Mouse (Mus musculus) hindbrain, embryonic 11.5 days (tissue): ENCODE measurements around the gene U2surp. TPM values are rescaled to one million over a fixed set of nuclear protein-coding genes. Genes with fewer than 3 reads are reported as not detected.

Experiments
- ATAC-seq: fragments of 200-750 bp; cut with Nextera tagmentation; 2 replicates; pipeline ENCODE4 v1.8.0; 2017; ENCODE audit warnings: mild to moderate bottlenecking, moderate TSS enrichment, moderate library complexity; ENCODE audit not compliant: low FRiP score
- DNase-seq: peaks from one replicate; pipeline ENCODE4 v3.0.0-alpha.2; 2015; ENCODE audit warnings: low spot score
- H3K27ac ChIP-seq: fragments of 300-500 bp; sonication (generic); 2 replicates; pipeline ENCODE4 v1.5.1; 2014; ENCODE audit warnings: mild to moderate bottlenecking, low read depth, low read length
- H3K27me3 ChIP-seq: fragments of 300-500 bp; sonication (generic); 2 replicates; pipeline ENCODE4 v1.6.1; 2014; ENCODE audit warnings: mild to moderate bottlenecking, low read length, moderate library complexity, mixed read lengths; ENCODE audit not compliant: control insufficient read depth, insufficient read depth
- H3K36me3 ChIP-seq: fragments of 300-500 bp; sonication (generic); 2 replicates; pipeline ENCODE4 v1.6.1; 2014; ENCODE audit warnings: mild to moderate bottlenecking, low read length, moderate library complexity, mixed read lengths; ENCODE audit not compliant: control insufficient read depth, insufficient read depth
- H3K4me1 ChIP-seq: fragments of 300-500 bp; sonication (generic); replicated peaks from 2 replicates; pipeline ENCODE4 v1.6.1; 2014; ENCODE audit warnings: low read length, mixed read lengths; ENCODE audit not compliant: control insufficient read depth, insufficient read depth
- H3K4me2 ChIP-seq: fragments of 300-500 bp; sonication (generic); replicated peaks from 2 replicates; pipeline ENCODE4 v1.6.1; 2014; ENCODE audit warnings: mild to moderate bottlenecking, low read depth, low read length
- H3K4me3 ChIP-seq: fragments of 300-500 bp; sonication (generic); 2 replicates; pipeline ENCODE4 v1.5.1; 2014; ENCODE audit warnings: low read depth, low read length
- H3K9ac ChIP-seq: fragments of 300-500 bp; sonication (generic); 2 replicates; pipeline ENCODE4 v1.6.1; 2014; ENCODE audit warnings: low read depth, low read length
- H3K9me3 ChIP-seq: fragments of 300-500 bp; sonication (generic); 2 replicates; pipeline ENCODE4 v1.6.1; 2016; ENCODE audit warnings: low read length; ENCODE audit not compliant: control insufficient read depth
- WGBS: fragments of 180-500 bp; shearing (Covaris S2); extraction: QIAGEN DNeasy Blood & Tissue Kit; methylation state at CpG from one replicate; pipeline ENCODE4 v1.1.7; 2014; 5-methylcytosine and 5-hydroxymethylcytosine counted together
- polyA plus RNA-seq: library from polyadenylated mRNA; unstranded; fragments of >200 nt; fragmentation: Nextera tagmentation; extraction: Ambion mirVana; gene quantifications from 2 replicates; pipeline ENCODE4 v1.2.1, GENCODE M21; 2014

U2surp gene
- polyA plus RNA-seq, 1 experiment from 2014 or later = 183 TPM

GRCm38 (mm10) chr9:95554231-95555221 lies 42.7 kb upstream of the U2surp start:
- no peaks in the 10 kb centered on the region for H3K36me3 ChIP-seq
- no peak overlapping the region for H3K4me2 ChIP-seq
- H3K27ac ChIP-seq = no peak overlapping the region
- no peaks in the 10 kb centered on the region for H3K4me1 ChIP-seq
- no peak for ATAC-seq
- H3K27me3 ChIP-seq = peaks cover 13% of the 10 kb centered on the region
- no peaks in the 10 kb centered on the region for H3K9me3 ChIP-seq
- WGBS = 86% methylated on average over 18 of the region's 18 CpGs
- no peak overlapping the region for H3K9ac ChIP-seq
- DNase-seq = no peak
- H3K4me3 ChIP-seq = no peak overlapping the region

- H3K4me2 ChIP-seq = no peak overlapping the region
These were observed 40.4 kb upstream of the U2surp start for GRCm38 (mm10) chr9:95552175-95552705.

GRCm38 (mm10) chr9:95550856-95551774 lies 39.3 kb upstream of the U2surp start:
- Histone ChIP-seq H3K9ac (no peak overlapping the region), H3K4me3 (no peak overlapping the region), H3K9me3 (no peaks in the 10 kb centered on the region), H3K4me2 (no peak overlapping the region), H3K27me3 (no peaks in the 10 kb centered on the region), H3K4me1 (no peaks in the 10 kb centered on the region), H3K36me3 (no peaks in the 10 kb centered on the region), H3K27ac (no peak overlapping the region)
- DNase-seq (no peak), ATAC-seq (0 out of 2 replicates have a peak, but pooled peaks have one; percentile 17)
- 72% methylated on average over 9 of the region's 9 CpGs for whole genome bisulfite sequencing

More at GRCm38 (mm10) chr9:95552175-95552705, 40.4 kb upstream of the U2surp start:
- no peaks in the 10 kb centered on the region for H3K36me3 ChIP-seq
- ATAC-seq (no peak), DNase-seq (no peak)
- no peaks in the 10 kb centered on the region for H3K4me1 ChIP-seq
- no peak overlapping the region for H3K27ac ChIP-seq
- WGBS = 78% methylated on average over 10 of the region's 10 CpGs
- H3K9me3 ChIP-seq = no peaks in the 10 kb centered on the region
- no peak overlapping the region for H3K9ac ChIP-seq
- no peaks in the 10 kb centered on the region for H3K27me3 ChIP-seq
- no peak overlapping the region for H3K4me3 ChIP-seq

- no peak overlapping the region for H3K9ac ChIP-seq
- H3K27me3 ChIP-seq = no peaks in the 10 kb centered on the region
- WGBS = 64% methylated on average over 15 of the region's 15 CpGs
- no peaks in the 10 kb centered on the region for H3K4me1 ChIP-seq
- DNase-seq (no peak), ATAC-seq (no peak)
- no peaks in the 10 kb centered on the region for H3K9me3 ChIP-seq
- no peaks in the 10 kb centered on the region for H3K36me3 ChIP-seq
- no peak overlapping the region for H3K4me3 ChIP-seq
- H3K4me2 ChIP-seq = no peak overlapping the region
- H3K27ac ChIP-seq = no peak overlapping the region
These were observed 38.0 kb upstream of the U2surp start for GRCm38 (mm10) chr9:95549626-95550411.

- H3K27ac ChIP-seq = no peak overlapping the region
- H3K9me3 ChIP-seq = no peaks in the 10 kb centered on the region
- no peak overlapping the region for H3K4me2 ChIP-seq
- H3K4me1 ChIP-seq = no peaks in the 10 kb centered on the region
- no peak overlapping the region for H3K4me3 ChIP-seq
- no peak overlapping the region for H3K9ac ChIP-seq
- ATAC-seq = no peak
- 74% methylated on average over 7 of the region's 7 CpGs for WGBS
- no peak for DNase-seq
- H3K27me3 ChIP-seq = no peaks in the 10 kb centered on the region
- no peaks in the 10 kb centered on the region for H3K36me3 ChIP-seq
These were observed 34.9 kb upstream of the U2surp start for GRCm38 (mm10) chr9:95546679-95547078.

GRCm38 (mm10) chr9:95544598-95544997 lies 32.8 kb upstream of the U2surp start:
- no peaks in the 10 kb centered on the region for H3K4me1 ChIP-seq
- WGBS = 93% methylated on average over 4 of the region's 4 CpGs
- ATAC-seq = no peak

GRCm38 (mm10) chr9:95542475-95542874 lies 30.7 kb upstream of the U2surp start:
- Histone ChIP-seq H3K4me3 (no peak overlapping the region), H3K27ac (no peak overlapping the region), H3K4me2 (no peak overlapping the region), H3K36me3 (no peaks in the 10 kb centered on the region), H3K27me3 (no peaks in the 10 kb centered on the region), H3K9ac (no peak overlapping the region), H3K9me3 (no peaks in the 10 kb centered on the region), H3K4me1 (no peaks in the 10 kb centered on the region)
- DNase-seq (no peak), ATAC-seq (no peak)
- WGBS = 86% methylated on average over 6 of the region's 6 CpGs

More at GRCm38 (mm10) chr9:95544598-95544997, 32.8 kb upstream of the U2surp start:
- no peak for DNase-seq
- Histone ChIP-seq H3K4me2 (no peak overlapping the region), H3K9ac (no peak overlapping the region), H3K27ac (no peak overlapping the region), H3K4me3 (no peak overlapping the region), H3K9me3 (no peaks in the 10 kb centered on the region), H3K27me3 (no peaks in the 10 kb centered on the region), H3K36me3 (no peaks in the 10 kb centered on the region)
